In the genomic region with DNA sequence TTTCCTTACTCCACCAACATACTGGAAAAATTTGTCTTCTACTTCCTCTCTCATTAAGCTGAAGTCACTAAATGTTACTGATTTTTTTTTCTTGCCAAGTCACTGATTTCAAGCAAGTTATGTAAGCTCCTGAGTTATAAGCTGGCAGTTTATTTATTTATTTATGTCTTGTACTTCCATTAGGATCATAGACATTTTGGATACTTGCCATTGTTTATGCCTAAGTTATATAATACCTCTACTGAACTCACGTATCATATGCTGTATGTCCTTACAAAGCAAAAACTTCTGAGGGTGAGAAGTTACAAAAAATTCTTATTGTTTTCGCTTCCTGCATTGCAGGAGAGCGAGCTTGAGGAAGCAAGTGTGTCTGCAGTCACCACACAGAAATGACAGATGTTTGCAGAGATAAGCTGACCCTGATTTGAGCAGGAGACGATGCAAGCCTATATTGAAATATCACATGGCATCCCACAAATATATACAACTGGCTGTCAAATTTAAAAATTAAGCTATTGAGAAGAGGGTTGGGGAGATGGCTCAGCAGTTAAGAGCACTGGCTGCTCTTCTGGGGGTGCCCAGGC, we compare ENCODE assay signal across 23 mouse cellular contexts.
DNase-seq lines count a peak whose midpoint lies in the region; ATAC-seq and TF ChIP-seq lines count a peak whose summit lies in the region.
"Had no signal": no experiment of that assay in that cellular context is flagged by ENCODE, and none has a peak within 500 bp of the region (broad histone marks: within the 10 kb centered on the region; RNA-seq: fewer than 3 reads in every experiment).

No protein-coding gene starts in this region.

- no peaks in the 10 kb centered on the region for H3K27me3 ChIP-seq in lung, embryonic 14.5 days (ENCODE audit: insufficient read depth, low read length)
- H3K27me3 ChIP-seq: forebrain, embryonic 13.5 days had no signal

- ATAC-seq in lung, embryonic 14.5 days (ENCODE audit: insufficient read depth): peak; percentile 38; the same call in 1 of the 2 replicates
- ATAC-seq in common myeloid progenitor, adult 5-6 weeks (replicated peaks; ENCODE audit: low read depth, poor library complexity, severe bottlenecking): peak; percentile 83
- ATAC-seq in granulocyte monocyte progenitor cell, adult 5-6 weeks (replicated peaks; ENCODE audit: poor library complexity, severe bottlenecking): peak; percentile 42
- no peak for ATAC-seq in frontal cortex, adult (ENCODE audit: low TSS enrichment)
- ATAC-seq: CD4-positive, CD25-positive, alpha-beta regulatory T cell, adult 4 months; forebrain, embryonic 13.5 days; forebrain, embryonic 16.5 days; hindbrain, embryonic 16.5 days had no signal

- no peak for TF ChIP-seq CTCF in lung, embryonic 14.5 days (IDR thresholded peaks at IDR 0.05; ENCODE audit: low read depth)
- no peak for TF ChIP-seq CTCF in lung, adult 2 months (IDR thresholded peaks at IDR 0.05; ENCODE audit: insufficient read depth, low read length)

- no peaks in the 10 kb centered on the region for H3K9me3 ChIP-seq in lung, embryonic 14.5 days (ENCODE audit: low read depth, low read length)
- H3K9me3 ChIP-seq: forebrain, embryonic 13.5 days; hindbrain, embryonic 10.5 days; hindbrain, embryonic 13.5 days had no signal

- 46% methylated on average over 4 of the region's 4 CpGs for WGBS in lung, embryonic 14.5 days
- 36% methylated on average over 4 of the region's 4 CpGs for WGBS in lung, adult 2 months

- H3K36me3 ChIP-seq in lung, embryonic 14.5 days (ENCODE audit: insufficient read depth): no peaks in the 10 kb centered on the region
- H3K36me3 ChIP-seq: forebrain, embryonic 10.5 days; heart, embryonic 13.5 days; hindbrain, embryonic 10.5 days; hindbrain, embryonic 13.5 days had no signal

- H3K4me3 ChIP-seq in lung, embryonic 14.5 days (ENCODE audit: low read depth, low read length): no peak overlapping the region
- no peak overlapping the region for H3K4me3 ChIP-seq in lung, adult 2 months (replicated peaks; ENCODE audit: extremely low read depth, low read depth, low read length)
- H3K4me3 ChIP-seq: forebrain, embryonic 10.5 days; forebrain, embryonic 13.5 days; gastrocnemius, adult 2 months; heart, embryonic 13.5 days; hindbrain, embryonic 10.5 days; hindbrain, embryonic 13.5 days had no signal

- H3K4me1 ChIP-seq in lung, embryonic 14.5 days (ENCODE audit: insufficient read depth): 0 out of 2 replicates have a peak, but pooled peaks cover 3% of the 10 kb centered on the region
- H3K4me1 ChIP-seq in lung, adult 2 months (ENCODE audit: control insufficient read depth, insufficient read depth, low read length): no peaks in the 10 kb centered on the region

- TF ChIP-seq POLR2A in lung, adult 2 months (IDR thresholded peaks at IDR 0.05; ENCODE audit: borderline replicate concordance, extremely low read depth, low read depth, low read length): no peak

- no peak overlapping the region for H3K9ac ChIP-seq in lung, embryonic 14.5 days
- H3K9ac ChIP-seq: forebrain, embryonic 13.5 days; heart, embryonic 13.5 days; hindbrain, embryonic 13.5 days had no signal

- H3K4me2 ChIP-seq in lung, embryonic 14.5 days: no peak overlapping the region
- H3K4me2 ChIP-seq: forebrain, embryonic 13.5 days; heart, embryonic 13.5 days; hindbrain, embryonic 13.5 days had no signal

- DNase-seq in lung, embryonic 14.5 days: peak; percentile 67
- DNase-seq in lung, adult 2 months: no peak
- DNase-seq in spleen, postnatal 4 days (ENCODE audit: low spot score in 2 of 2): no peak
- DNase-seq: adrenal gland, adult 2 months; adrenal gland, postnatal 14 days; cerebellum, adult 11 months; cerebellum, adult 2 months; cerebellum, postnatal 10 days; cerebellum, postnatal 36 days; gastrocnemius, adult 2 months; gastrocnemius, postnatal 14 days; heart, adult 18-20 months had no signal

- H3K27ac ChIP-seq in lung, embryonic 14.5 days (ENCODE audit: low read depth): no peak overlapping the region
- H3K27ac ChIP-seq: forebrain, embryonic 10.5 days; forebrain, embryonic 13.5 days; gastrocnemius, adult 2 months; heart, embryonic 13.5 days; hindbrain, embryonic 10.5 days; hindbrain, embryonic 13.5 days had no signal
